Mouse (Mus musculus) telencephalon, adult 2 months (tissue): ENCODE data around the gene Tnfrsf23.
"Not testable (repeated sequence)": the region's sequence is repeated elsewhere in the genome, so short reads cannot be mapped to it uniquely, and the experiment has no call there.

Source experiments
- DNase-seq: peaks from one replicate; pipeline ENCODE4 v3.0.0-alpha.2; 2011; ENCODE audit warnings: low read depth, low spot score

The Tnfrsf23 gene

DNA sequence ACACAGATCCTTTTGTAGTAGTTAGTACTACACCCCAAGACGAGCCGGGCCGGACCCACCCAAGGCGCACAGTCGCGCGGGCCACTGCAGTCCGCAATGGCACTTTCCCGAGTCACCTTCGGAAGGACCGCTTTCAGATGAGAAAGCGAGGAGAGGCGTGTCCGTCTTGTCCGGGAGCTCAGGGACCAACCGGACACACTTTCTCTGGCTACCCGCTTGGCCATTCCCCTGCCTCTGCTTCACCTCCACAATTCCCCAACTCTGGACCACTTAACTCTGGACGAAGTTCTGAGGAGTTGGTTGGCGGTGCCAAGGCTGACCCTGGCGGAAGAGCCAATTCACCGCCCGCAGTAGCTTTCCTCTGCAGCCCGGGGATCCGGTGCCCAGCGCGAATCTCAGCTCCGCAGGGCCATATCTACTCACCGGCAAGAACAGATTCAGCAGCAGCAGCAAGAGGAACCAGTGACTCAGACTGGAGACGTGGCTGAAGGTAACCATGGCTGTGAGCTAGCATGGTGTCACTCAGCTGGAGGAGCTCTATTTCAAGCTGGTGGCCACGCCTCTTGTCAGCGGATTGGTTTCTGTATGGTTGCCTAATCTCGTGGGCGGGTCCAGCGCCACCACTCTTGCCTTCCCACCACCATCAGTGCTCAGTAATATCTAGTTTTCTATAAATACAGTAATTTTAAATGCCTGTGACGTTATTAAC lies at the start of gene Tnfrsf23:
Gene Tnfrsf23 (minus strand): TSS at position 514 of the 709 bp plus-strand sequence.
- peak; percentile 77 for DNase-seq

DNA sequence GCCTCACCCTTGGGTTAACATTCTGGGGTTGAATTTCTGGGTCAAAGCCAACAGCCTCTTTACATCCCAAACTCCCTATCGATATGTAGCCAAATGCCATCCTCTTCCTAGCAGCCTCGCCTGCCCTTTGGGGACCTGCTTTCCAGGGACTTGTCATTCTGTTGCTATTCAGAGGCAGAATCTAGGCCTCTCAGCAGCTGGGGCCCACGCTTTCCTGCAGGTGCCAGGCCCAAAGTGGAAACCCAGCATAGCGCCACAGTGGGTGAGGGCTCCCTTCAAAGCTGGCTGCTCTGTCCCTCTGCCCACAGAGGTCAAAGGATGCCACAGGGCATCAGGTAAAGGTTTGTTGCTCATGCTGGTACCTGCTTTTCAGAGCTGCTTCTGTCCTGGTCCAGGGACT lies 48.1 kb upstream of the Tnfrsf23 start:
- peak; percentile 27 for DNase-seq

DNA sequence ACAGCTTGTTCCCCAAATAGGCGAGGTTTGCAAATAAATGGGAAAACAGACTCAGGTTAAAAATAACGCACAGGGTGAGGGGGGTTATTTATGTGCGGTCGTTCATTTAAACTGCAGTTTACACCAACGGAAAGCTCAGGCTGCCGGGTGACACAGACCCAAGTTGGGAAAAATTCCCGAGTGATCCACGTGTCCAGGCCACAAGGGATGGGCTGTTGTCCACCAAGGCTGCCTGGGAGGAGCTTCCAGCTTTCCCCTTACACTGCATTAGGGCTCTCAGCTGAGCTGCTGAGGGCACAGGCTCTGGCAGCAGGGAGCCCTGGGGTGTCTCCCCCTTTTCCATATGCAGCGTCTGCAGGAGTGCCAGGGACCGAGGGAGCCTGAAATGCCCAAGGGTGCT lies 44.2 kb upstream of the Tnfrsf23 start:
- no peak for DNase-seq

- no peak for DNase-seq
Observed at GRCm38 (mm10) chr7:143726396-143726795, 40.7 kb upstream of the Tnfrsf23 start.

GRCm38 (mm10) chr7:143723841-143724240 lies 38.2 kb upstream of the Tnfrsf23 start:
- DNase-seq: no peak

- peak; percentile 21 for DNase-seq
Observed at GRCm38 (mm10) chr7:143722646-143723045, 37.0 kb upstream of the Tnfrsf23 start.

GRCm38 (mm10) chr7:143717811-143718210 lies 32.1 kb upstream of the Tnfrsf23 start:
- DNase-seq: no peak

GRCm38 (mm10) chr7:143713421-143713820 lies 27.7 kb upstream of the Tnfrsf23 start:
- DNase-seq: no peak

DNA sequence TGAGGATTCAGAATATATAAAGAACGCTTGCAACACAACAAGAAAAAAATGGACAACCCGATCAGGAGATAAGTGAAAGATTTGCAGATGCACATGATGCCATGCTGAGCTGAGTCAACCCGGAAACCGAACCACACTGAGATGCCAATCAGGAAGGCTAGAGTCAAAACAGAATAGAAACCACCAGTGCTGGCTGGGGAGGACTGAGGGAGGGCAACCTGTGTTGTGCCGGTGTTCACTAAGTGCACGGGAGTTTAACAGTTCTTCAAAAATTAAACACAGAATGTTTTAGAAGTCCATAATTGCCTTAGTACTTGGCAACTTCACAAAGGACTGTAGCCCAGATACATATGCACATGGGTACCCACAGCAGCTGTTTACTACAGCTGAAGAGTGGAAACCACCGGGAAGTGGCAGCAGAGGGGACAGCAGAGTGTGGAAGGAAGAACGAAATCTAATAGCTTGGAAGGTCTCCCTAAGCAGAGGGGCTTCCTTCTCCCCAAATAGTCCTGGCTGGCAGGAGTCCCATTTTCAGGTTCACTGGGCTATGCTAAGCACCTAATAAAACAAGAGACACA lies 27.2 kb upstream of the Tnfrsf23 start:
- no peak for DNase-seq

GRCm38 (mm10) chr7:143712023-143712422 lies 26.4 kb upstream of the Tnfrsf23 start:
- DNase-seq: no peak

DNA sequence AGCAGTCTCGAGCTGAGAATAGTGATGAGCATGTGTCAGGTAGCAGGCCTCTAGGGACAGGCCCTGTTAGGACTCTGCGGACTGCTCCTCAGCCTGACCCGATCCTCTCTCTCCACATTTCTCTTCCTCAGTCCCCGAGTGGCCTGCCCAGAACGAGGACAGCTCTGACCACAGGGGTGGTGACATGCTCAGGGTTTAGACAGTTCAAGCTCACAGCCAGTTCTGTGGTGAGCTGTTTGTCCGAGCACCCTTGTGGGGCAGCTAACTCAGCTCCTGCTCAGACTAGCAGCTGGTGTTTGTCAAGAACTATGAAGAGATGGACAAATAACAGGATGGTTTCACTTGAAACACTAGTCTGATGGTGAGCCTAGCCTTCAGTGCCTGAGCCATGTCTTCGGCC lies 25.7 kb upstream of the Tnfrsf23 start:
- DNase-seq: no peak

GRCm38 (mm10) chr7:143709395-143709794 lies 23.7 kb upstream of the Tnfrsf23 start:
- no peak for DNase-seq

- peak; percentile 90 for DNase-seq
Observed at GRCm38 (mm10) chr7:143706697-143707438, 21.2 kb upstream of the Tnfrsf23 start.

DNA sequence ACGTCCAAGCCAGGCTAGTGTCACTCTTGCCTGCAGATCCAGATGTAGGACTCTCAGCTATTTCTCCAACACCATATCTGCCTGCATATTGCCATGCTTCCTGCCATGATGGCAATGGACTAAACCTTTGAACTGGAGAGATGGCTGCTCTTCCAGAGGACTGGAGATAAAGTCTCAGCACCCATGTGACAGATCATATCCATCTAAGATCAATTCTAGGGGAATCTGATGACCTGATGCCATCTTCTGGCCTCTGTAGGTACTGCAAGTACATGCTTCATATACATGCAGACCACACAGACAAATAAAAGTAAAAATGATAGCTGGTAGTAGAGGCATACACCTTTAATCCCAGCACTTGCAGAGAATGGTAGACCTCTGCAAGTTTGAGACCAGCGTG lies 10.5 kb upstream of the Tnfrsf23 start:
- DNase-seq: no peak

GRCm38 (mm10) chr7:143694550-143694949 lies 8.9 kb upstream of the Tnfrsf23 start:
- DNase-seq: no peak

DNA sequence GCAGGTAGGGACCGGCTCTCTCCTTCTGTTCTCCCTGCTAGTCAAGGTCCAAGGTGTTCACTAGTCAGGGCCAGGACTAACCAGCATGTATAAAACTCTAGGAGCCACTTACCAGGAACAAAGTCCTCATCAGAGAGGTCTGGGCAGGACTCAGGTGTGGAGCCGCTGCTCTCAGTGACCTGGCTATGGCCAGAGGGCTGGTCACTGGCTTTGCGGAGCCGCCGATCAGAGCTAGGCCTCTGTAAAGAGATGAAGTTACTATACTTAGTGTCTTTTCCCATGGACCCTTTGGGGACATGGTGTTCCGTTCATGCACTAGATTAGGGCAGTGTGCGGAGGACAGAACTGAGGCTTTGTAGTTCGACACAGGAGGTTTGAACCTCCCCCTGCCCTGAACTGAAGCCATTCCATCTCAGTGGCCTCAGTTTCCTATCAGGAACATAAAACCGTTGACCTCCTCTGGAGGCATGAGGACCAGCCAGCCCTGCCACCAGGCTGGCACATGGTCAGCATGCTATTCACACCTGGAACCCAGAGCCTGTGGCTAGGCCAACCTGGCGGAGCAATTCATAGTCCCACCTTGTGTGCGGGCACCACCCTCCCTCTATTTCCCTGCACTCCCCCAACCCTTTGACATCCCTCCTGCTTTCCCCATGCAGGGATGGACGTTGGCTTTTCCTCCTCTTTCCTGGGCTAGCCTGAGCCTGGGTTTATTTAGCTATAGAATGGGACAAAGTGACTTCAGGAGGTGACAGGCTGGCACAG lies 7.3 kb upstream of the Tnfrsf23 start:
- no peak for DNase-seq

DNA sequence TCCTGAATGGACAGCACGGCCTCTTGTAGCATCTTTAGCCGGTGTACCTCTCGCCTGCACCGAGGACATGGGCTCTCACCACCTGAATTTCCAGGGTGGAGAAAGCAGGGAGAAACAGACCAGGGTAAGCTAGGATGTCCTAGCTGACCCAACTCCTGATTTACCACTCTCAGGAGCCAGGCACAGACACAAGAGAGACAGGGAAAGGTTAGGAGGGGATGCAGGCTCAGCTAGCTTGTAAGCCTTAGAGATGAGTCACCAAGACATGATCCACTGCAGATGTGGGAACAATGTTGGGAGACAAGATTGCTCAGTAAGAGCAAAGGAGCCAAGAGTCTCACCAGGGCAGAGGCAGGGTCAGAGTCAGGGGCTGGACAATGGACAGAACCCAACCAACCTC lies 6.2 kb upstream of the Tnfrsf23 start:
- no peak for DNase-seq

- DNase-seq: no peak
Observed at GRCm38 (mm10) chr7:143691181-143691580, 5.5 kb upstream of the Tnfrsf23 start.

DNA sequence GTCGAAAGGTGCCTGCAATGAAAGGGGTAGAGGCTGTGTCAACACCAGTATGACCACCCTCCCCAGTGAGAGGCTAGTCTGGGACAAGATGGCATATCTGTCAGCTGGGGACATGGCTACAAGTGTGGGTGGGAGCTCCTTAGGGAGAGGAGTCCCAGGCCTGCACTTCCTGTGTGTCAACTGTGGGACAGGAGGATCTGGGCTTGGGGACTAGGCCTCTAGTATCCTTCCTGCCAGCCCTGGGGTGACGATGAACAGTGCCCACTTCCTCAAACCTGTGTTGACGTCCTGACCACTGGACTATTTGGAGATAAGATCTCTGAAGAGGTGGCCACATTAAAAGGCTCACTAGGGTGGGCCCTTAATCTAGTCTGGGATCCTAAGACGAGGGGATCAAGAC lies 4.3 kb upstream of the Tnfrsf23 start:
- no peak for DNase-seq

- DNase-seq: no peak
Observed at GRCm38 (mm10) chr7:143689481-143689880, 3.8 kb upstream of the Tnfrsf23 start.

DNA sequence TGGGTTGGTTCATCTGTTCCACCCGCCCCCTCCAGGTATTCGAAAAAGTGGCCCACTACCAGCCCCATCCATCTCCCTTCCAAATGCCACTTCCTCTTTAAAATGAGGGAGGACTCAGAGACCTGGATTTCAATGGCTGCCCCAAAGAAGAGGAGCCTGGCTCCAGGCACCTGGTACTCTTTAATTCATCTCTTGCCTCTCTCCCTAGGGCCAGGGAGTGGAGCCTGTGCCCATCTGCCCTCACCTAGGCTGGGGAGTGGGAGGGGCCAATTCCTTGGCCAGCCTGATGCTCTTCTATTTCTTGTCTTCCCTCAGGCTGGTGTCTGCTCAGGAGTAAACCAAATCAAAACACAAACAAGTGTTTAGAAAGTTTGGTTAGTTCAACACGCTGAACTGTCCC lies 1.0 kb upstream of the Tnfrsf23 start:
- DNase-seq: not testable (repeated sequence)

GRCm38 (mm10) chr7:143686191-143686590 lies 519 bp upstream of the Tnfrsf23 start:
- DNase-seq: not testable (repeated sequence)
